Mouse (Mus musculus) forebrain, embryonic 11.5 days (tissue): ENCODE results near the gene Kcnk16. TPM values are rescaled to one million over a fixed set of nuclear protein-coding genes. Genes with fewer than 3 reads are reported as not detected.

Experiments
- ATAC-seq: fragments of 200-750 bp; cut with Nextera tagmentation; replicated peaks from 2 replicates; pipeline ENCODE4 v1.8.0; 2017; ENCODE audit warnings: moderate TSS enrichment; ENCODE audit not compliant: low FRiP score
- DNase-seq: peaks from one replicate; pipeline ENCODE4 v3.0.0-alpha.2; 2017; ENCODE audit warnings: low spot score
- H3K27ac ChIP-seq: fragments of 300-500 bp; sonication (generic); 2 replicates; pipeline ENCODE4 v1.5.1; 2014; ENCODE audit warnings: low read depth, low read length
- H3K27me3 ChIP-seq: fragments of 300-500 bp; sonication (generic); 2 replicates; pipeline ENCODE4 v1.6.1; 2014; ENCODE audit warnings: mild to moderate bottlenecking, low read length, mixed read lengths; ENCODE audit not compliant: control insufficient read depth, insufficient read depth
- H3K36me3 ChIP-seq: fragments of 300-500 bp; sonication (generic); 2 replicates; pipeline ENCODE4 v1.6.1; 2014; ENCODE audit warnings: mild to moderate bottlenecking, low read length, moderate library complexity, mixed read lengths; ENCODE audit not compliant: control insufficient read depth, insufficient read depth
- H3K4me1 ChIP-seq: fragments of 300-500 bp; sonication (generic); replicated peaks from 2 replicates; pipeline ENCODE4 v1.6.1; 2014; ENCODE audit warnings: low read length, mixed read lengths; ENCODE audit not compliant: control insufficient read depth, insufficient read depth
- H3K4me2 ChIP-seq: fragments of 300-500 bp; sonication (generic); 2 replicates; pipeline ENCODE4 v1.6.1; 2014; ENCODE audit warnings: low read depth, mild to moderate bottlenecking, low read length, moderate library complexity, mixed read lengths; ENCODE audit not compliant: severe bottlenecking
- H3K4me3 ChIP-seq: fragments of 300-500 bp; sonication (generic); 2 replicates; pipeline ENCODE4 v1.5.1; 2014; ENCODE audit warnings: low read depth, low read length
- H3K9ac ChIP-seq: fragments of 300-500 bp; sonication (generic); 2 replicates; pipeline ENCODE4 v1.6.1; 2014; ENCODE audit warnings: low read length
- H3K9me3 ChIP-seq: fragments of 300-500 bp; sonication (generic); 2 replicates; pipeline ENCODE4 v1.6.1; 2016; ENCODE audit warnings: low read length, mixed read lengths; ENCODE audit not compliant: control insufficient read depth
- WGBS: fragments of 180-500 bp; shearing (Covaris S2); extraction: QIAGEN DNeasy Blood & Tissue Kit; methylation state at CpG from one replicate; pipeline ENCODE4 v1.1.7; 2014; 5-methylcytosine and 5-hydroxymethylcytosine counted together
- polyA plus RNA-seq: library from polyadenylated mRNA; unstranded; fragments of >200 nt; fragmentation: Nextera tagmentation; extraction: Ambion mirVana; gene quantifications from 2 replicates; pipeline ENCODE4 v1.2.1, GENCODE M21; 2014

Kcnk16 gene
- polyA plus RNA-seq, 1 experiment from 2014 or later, result not detected

GRCm38 (mm10) chr14:20243158-20243557 is 25.8 kb downstream of the Kcnk16 start:
- Histone ChIP-seq H3K36me3 (no peaks in the 10 kb centered on the region), H3K27ac (no peak overlapping the region), H3K4me1 (no peaks in the 10 kb centered on the region), H3K4me2 (no peak overlapping the region), H3K27me3 (no peaks in the 10 kb centered on the region), H3K9me3 (no peaks in the 10 kb centered on the region), H3K9ac (no peak overlapping the region), H3K4me3 (no peak overlapping the region)
- DNase-seq (no peak), ATAC-seq (no peak)
- 84% methylated on average over 3 of the region's 3 CpGs for WGBS

DNA sequence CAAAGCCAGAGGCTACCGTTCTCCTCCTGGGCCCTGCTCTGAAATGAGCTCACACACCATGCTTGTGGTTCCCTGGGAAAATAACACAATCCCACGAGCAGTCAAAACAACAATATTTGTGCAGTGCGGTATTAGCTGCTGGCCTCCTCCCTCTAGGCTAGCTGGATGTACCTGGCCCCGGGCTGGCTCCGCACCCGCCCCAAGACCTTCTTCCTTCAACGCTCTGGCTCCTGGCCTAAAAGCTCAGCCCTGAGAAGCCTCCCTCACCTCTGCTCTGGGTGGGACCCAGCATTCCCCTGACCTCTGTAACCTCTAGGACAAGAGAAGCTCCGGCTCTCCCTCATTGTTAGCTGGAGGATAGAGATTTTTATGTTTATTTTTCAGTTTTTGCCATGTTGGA is 26.5 kb downstream of the Kcnk16 start:
- H3K27ac ChIP-seq, result no peak overlapping the region

GRCm38 (mm10) chr14:20234403-20234802 is 34.6 kb downstream of the Kcnk16 start:
- Histone ChIP-seq H3K4me3 (no peak overlapping the region), H3K4me2 (no peak overlapping the region), H3K27ac (no peak overlapping the region), H3K9ac (no peak overlapping the region), H3K27me3 (no peaks in the 10 kb centered on the region), H3K36me3 (no peaks in the 10 kb centered on the region), H3K9me3 (no peaks in the 10 kb centered on the region; the same call in 1 of the 2 replicates), H3K4me1 (no peaks in the 10 kb centered on the region)
- DNase-seq (no peak), ATAC-seq (no peak)
- 96% methylated on average over 2 of the region's 2 CpGs for WGBS

More for the DNA sequence above, 26.5 kb downstream of the Kcnk16 start:
- Histone ChIP-seq H3K27me3 (no peaks in the 10 kb centered on the region), H3K36me3 (no peaks in the 10 kb centered on the region), H3K9ac (no peak overlapping the region), H3K9me3 (no peaks in the 10 kb centered on the region), H3K4me2 (no peak overlapping the region), H3K4me3 (no peak overlapping the region), H3K4me1 (no peaks in the 10 kb centered on the region)
- ATAC-seq (no peak), DNase-seq (no peak)
- 79% methylated on average over 8 of the region's 8 CpGs for WGBS

DNA sequence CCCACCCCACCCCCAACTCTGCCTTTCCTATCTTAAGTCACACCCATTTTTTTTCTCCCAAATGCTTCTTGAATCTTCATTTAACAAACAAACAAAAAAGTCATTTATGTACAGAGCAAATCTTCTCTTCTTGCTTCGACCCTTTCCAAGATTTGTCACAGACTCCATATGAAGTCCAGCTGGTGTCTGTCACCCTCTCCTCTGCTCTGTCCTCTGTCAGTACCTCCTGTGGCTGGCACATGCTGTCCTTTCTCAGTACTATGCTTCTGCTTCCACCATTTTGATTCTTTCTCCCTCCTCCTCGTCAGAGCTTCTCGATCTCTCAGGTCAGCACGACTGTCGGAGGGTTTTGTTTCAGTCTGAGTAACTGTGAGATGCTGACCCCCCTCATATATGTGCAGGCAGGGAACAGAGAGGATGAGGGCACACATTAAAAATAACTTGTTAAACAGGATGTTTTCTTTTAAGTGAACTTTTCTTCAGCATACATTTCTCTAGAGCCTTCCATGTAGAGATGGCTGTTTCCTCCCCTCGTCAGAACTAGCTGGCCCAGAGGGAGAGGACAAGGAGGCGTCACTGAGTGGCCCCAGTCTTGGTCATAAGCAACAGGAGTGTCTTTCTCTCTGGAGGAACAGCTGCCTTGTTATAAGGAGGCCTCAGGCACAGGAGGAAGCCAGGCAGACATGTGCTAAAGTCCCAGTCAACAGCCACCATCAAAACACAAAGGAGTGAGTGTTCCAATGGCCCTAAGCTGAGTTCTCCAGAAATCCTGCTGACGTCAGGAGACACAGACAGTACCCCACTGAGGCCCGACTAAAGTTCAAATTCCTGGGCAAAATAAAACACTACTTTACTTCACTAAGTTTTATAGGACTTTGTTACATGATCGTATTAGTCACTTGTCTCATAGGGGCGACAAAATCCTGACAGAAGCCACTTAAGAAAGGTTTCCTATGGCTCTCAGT is 35.7 kb downstream of the Kcnk16 start:
- Histone ChIP-seq H3K4me2 (no peak overlapping the region), H3K9ac (no peak overlapping the region), H3K9me3 (no peaks in the 10 kb centered on the region; the same call in 1 of the 2 replicates), H3K36me3 (no peaks in the 10 kb centered on the region), H3K27me3 (no peaks in the 10 kb centered on the region), H3K4me3 (no peak overlapping the region), H3K27ac (no peak overlapping the region), H3K4me1 (no peaks in the 10 kb centered on the region)
- no peak for DNase-seq
- WGBS, result 76% methylated on average over 11 of the region's 11 CpGs
- no peak for ATAC-seq

- Histone ChIP-seq H3K9me3 (no peaks in the 10 kb centered on the region; the same call in 1 of the 2 replicates), H3K27me3 (no peaks in the 10 kb centered on the region), H3K9ac (no peak overlapping the region), H3K4me2 (no peak overlapping the region), H3K36me3 (no peaks in the 10 kb centered on the region), H3K4me3 (no peak overlapping the region), H3K4me1 (peaks cover 11% of the 10 kb centered on the region; the same call in 1 of the 2 replicates), H3K27ac (no peak overlapping the region)
- 89% methylated on average over 7 of the region's 7 CpGs for whole genome bisulfite sequencing
- DNase-seq (no peak), ATAC-seq (no peak)
Measured at GRCm38 (mm10) chr14:20230063-20230491, 38.9 kb downstream of the Kcnk16 start.

DNA sequence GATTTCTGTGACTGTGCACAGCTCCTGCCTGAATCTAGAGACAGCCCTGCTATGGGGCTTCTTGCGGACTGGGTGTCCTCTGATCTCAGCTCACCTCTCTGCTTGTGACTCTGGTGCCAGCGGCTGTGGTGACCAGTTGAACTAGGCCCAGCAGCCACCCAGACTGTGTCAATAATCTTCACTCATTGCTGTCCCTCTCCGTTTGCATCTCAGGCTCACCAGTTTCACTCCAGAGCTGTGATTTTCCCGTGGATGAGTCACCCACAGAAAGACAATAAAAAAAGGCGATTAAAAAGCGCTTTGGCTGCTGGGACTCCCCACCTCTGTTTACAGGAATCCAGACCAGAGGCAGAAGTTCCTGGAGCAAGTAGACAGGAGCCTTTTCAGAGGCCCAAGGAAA is 39.6 kb downstream of the Kcnk16 start:
- H3K9ac ChIP-seq, result no peak overlapping the region
- ATAC-seq (no peak), DNase-seq (no peak)
- H3K9me3 ChIP-seq, result no peaks in the 10 kb centered on the region; the same call in 1 of the 2 replicates
- H3K4me1 ChIP-seq, result peaks cover 17% of the 10 kb centered on the region
- H3K27me3 ChIP-seq, result no peaks in the 10 kb centered on the region
- H3K4me2 ChIP-seq, result no peak overlapping the region
- no peak overlapping the region for H3K27ac ChIP-seq
- no peak overlapping the region for H3K4me3 ChIP-seq
- WGBS, result 79% methylated on average over 6 of the region's 6 CpGs
- no peaks in the 10 kb centered on the region for H3K36me3 ChIP-seq

DNA sequence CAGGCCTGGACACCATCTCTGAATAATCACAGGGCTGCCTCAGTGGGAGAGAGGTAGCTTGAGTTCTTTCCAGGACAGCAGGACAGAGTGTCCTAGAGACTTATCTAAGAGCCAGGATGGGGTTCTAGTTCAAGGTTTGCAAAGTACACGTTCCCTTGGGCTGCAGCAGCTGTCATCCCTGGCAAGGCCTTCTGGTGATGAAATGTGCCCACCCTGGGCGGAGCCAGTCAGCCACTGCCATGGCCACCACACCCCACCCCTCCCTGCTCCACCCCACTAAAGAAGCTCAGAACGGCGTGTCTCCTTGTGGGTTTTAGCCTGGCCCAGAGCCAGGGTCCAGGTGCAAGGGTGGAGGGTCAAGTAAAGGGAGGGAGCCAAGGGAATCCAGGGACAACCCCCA is 40.7 kb downstream of the Kcnk16 start:
- DNase-seq (no peak), ATAC-seq (no peak)
- Histone ChIP-seq H3K4me2 (no peak overlapping the region), H3K27ac (no peak overlapping the region), H3K4me1 (peaks cover 20% of the 10 kb centered on the region), H3K27me3 (no peaks in the 10 kb centered on the region), H3K4me3 (no peak overlapping the region), H3K9me3 (no peaks in the 10 kb centered on the region), H3K9ac (no peak overlapping the region), H3K36me3 (no peaks in the 10 kb centered on the region)
- 85% methylated on average over 4 of the region's 4 CpGs for WGBS

DNA sequence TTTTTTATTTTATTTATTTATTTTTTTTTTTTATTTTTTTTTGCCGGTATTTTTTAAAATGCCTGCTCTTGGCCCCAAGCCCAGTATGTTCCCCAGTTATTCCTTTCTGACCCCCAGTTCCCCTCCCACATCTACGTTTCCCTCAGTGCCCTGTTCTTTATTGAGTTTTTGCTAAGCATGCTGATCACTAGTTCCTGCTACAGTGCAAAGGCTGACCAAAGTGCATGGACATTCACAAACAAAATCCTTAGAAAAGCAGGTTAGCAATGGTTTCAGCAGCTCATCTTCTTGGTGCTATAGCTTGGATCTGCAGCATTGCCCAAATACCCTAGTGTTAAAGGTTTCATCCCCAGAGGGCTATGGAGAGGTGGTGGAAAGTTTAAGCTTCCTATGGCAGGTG is 42.0 kb downstream of the Kcnk16 start:
- H3K4me1 ChIP-seq, result peaks cover 20% of the 10 kb centered on the region
- no peak for ATAC-seq
- no peak overlapping the region for H3K27ac ChIP-seq
- H3K4me2 ChIP-seq, result no peak overlapping the region
- H3K4me3 ChIP-seq, result no peak overlapping the region
- no peak for DNase-seq
- H3K9me3 ChIP-seq, result no peaks in the 10 kb centered on the region
- no peaks in the 10 kb centered on the region for H3K27me3 ChIP-seq
- WGBS, result 72% methylated on average over 2 of the region's 2 CpGs
- no peak overlapping the region for H3K9ac ChIP-seq
- H3K36me3 ChIP-seq, result no peaks in the 10 kb centered on the region
